Mouse (Mus musculus): ENCODE data around the gene OR5BS1P.

DNA sequence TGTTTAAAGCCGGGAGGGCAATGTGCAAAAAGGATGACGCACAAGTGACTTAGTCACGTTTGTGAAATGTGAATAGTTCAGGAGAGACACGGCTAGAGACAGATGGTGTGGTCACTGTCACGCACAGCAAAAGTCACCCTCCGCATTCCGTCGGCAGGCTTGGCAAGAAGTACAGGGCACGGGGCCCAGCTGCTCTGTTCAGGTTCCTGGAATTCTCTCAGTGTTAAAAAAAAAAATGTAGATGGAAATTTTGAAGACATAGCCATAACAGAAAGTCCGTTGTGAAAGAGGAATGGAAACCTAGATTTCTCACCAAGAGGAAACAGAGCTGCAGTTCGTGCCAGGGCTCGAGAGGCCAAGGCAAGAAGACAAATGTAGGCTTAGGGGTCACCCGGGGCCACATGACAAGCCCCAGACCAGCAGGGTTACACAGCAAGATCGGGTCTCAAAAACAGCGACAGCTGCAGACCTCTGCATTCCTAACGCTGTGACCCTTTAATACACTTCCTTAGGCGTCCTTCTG is 43.2 kb downstream of the OR5BS1P start:
- TF ChIP-seq CTCF (IDR thresholded peaks at IDR 0.05; ENCODE audit: extremely low read depth, insufficient read depth, low read length) (no peak), POLR2A (IDR thresholded peaks at IDR 0.05; ENCODE audit: extremely low read depth, insufficient read depth, low read length) (no peak)

All from cortical plate, adult 2 months (tissue).